Mouse (Mus musculus) erythroblast, embryonic 14.5 days (primary cell): ENCODE results near the gene Gm17490.

Experiments
- GATA1 ChIP-seq: IDR thresholded peaks from 2 replicates; pipeline ENCODE4 v1.6.1; 2012; ENCODE audit warnings: low read length, inconsistent platforms, mixed read lengths
- TAL1 ChIP-seq: IDR thresholded peaks from 3 replicates; pipeline ENCODE4 v1.6.1; 2012; ENCODE audit warnings: low read length, inconsistent platforms, mixed read lengths

GRCm38 (mm10) chr2:11578187-11578586 is 47.9 kb downstream of the Gm17490 start:
- TF ChIP-seq GATA1 (no peak), TAL1 (no peak)
